Mouse (Mus musculus) megakaryocyte, embryonic 14.5 days (primary cell): ENCODE measurements around the gene Mrpl21. TPM values are rescaled to one million over a fixed set of nuclear protein-coding genes. Genes with fewer than 3 reads are reported as not detected.

ENCODE experiments used
- H3K27me3 ChIP-seq: replicated peaks from 2 replicates; pipeline ENCODE3; 2012; ENCODE audit warnings: inconsistent platforms
- H3K36me3 ChIP-seq: replicated peaks from 2 replicates; pipeline ENCODE3; 2012; ENCODE audit warnings: low read length, inconsistent platforms, mixed read lengths
- H3K4me1 ChIP-seq: 2 replicates; pipeline ENCODE4 v1.6.1; 2012; ENCODE audit warnings: inconsistent platforms
- H3K4me3 ChIP-seq: replicated peaks from 2 replicates; pipeline ENCODE3; 2012; ENCODE audit warnings: moderate library complexity, mild to moderate bottlenecking, inconsistent platforms
- H3K9me3 ChIP-seq: 2 replicates; pipeline ENCODE4 v1.6.1; 2012; ENCODE audit warnings: inconsistent platforms
- FLI1 ChIP-seq: IDR thresholded peaks from 2 replicates; pipeline ENCODE4 v1.6.1; 2012; ENCODE audit warnings: low read length, inconsistent platforms, mixed read lengths
- GATA1 ChIP-seq: IDR thresholded peaks from 3 replicates; pipeline ENCODE4 v1.6.1; 2012; ENCODE audit warnings: mixed read lengths, low read length, inconsistent platforms, borderline replicate concordance
- polyA plus RNA-seq: library from polyadenylated mRNA; stranded (reverse); fragments of >175 nt; gene quantifications from 2 replicates; pipeline ENCODE4 v1.2.3, GENCODE M21; 2012; ENCODE audit warnings: low replicate concordance; ENCODE audit not compliant: insufficient read depth

The Mrpl21 gene
- polyA plus RNA-seq, 1 experiment, result 14.9 TPM

- Histone ChIP-seq H3K36me3 (peaks cover 23% of the 10 kb centered on the region), H3K4me3 (no peak overlapping the region), H3K27me3 (no peaks in the 10 kb centered on the region), H3K4me1 (peaks cover 88% of the 10 kb centered on the region), H3K9me3 (peaks cover 6% of the 10 kb centered on the region; the same call in 1 of the 2 replicates)
- TF ChIP-seq FLI1 (no peak), GATA1 (no peak)
Observed at GRCm38 (mm10) chr19:3335917-3336316, 53.2 kb downstream of the Mrpl21 start.

- peaks cover 6% of the 10 kb centered on the region; the same call in 1 of the 2 replicates for H3K9me3 ChIP-seq
- TF ChIP-seq GATA1 (no peak), FLI1 (no peak)
- H3K36me3 ChIP-seq, result peaks cover 29% of the 10 kb centered on the region
- H3K4me3 ChIP-seq, result no peak overlapping the region
- H3K27me3 ChIP-seq, result no peaks in the 10 kb centered on the region
- H3K4me1 ChIP-seq, result peaks cover 91% of the 10 kb centered on the region
Observed at GRCm38 (mm10) chr19:3336485-3337255, 54.0 kb downstream of the Mrpl21 start.

- no peaks in the 10 kb centered on the region for H3K27me3 ChIP-seq
- H3K4me3 ChIP-seq, result peak overlapping the region; percentile 39
- H3K4me1 ChIP-seq, result peaks cover 81% of the 10 kb centered on the region
- peaks cover 6% of the 10 kb centered on the region; the same call in 1 of the 2 replicates for H3K9me3 ChIP-seq
- peaks cover 39% of the 10 kb centered on the region for H3K36me3 ChIP-seq
- TF ChIP-seq FLI1 (no peak), GATA1 (no peak)
Observed at GRCm38 (mm10) chr19:3339187-3339586, 56.5 kb downstream of the Mrpl21 start.

- Histone ChIP-seq H3K4me3 (peak overlapping the region; percentile 62), H3K27me3 (no peaks in the 10 kb centered on the region), H3K9me3 (peaks cover 6% of the 10 kb centered on the region; the same call in 1 of the 2 replicates), H3K36me3 (peaks cover 41% of the 10 kb centered on the region), H3K4me1 (peaks cover 81% of the 10 kb centered on the region)
- TF ChIP-seq GATA1 (no peak), FLI1 (no peak)
Observed at GRCm38 (mm10) chr19:3341021-3341420, 58.3 kb downstream of the Mrpl21 start.

Other genes with a start within 250 kb of the Mrpl21 start
- gene Ighmbp2, start 116 bp downstream of the Mrpl21 start, polyA plus RNA-seq, result 0.64 and 7.2 TPM in 2 replicates
- gene Cpt1a, start 39.4 kb downstream of the Mrpl21 start, polyA plus RNA-seq, result 5.2 and 6.7 TPM in 2 replicates
- 1.0 and 2.5 TPM in 2 replicates for gene Tesmin, start 106.0 kb downstream of the Mrpl21 start, polyA plus RNA-seq
- gene Gal, start 131.6 kb downstream of the Mrpl21 start, polyA plus RNA-seq, result 0.65 TPM in 1 of 2 replicates, not detected in the other